Mouse (Mus musculus) brain, embryonic 14.5 days (tissue): ENCODE measurements around the gene Ccdc114. TPM values are rescaled to one million over a fixed set of nuclear protein-coding genes. Genes with fewer than 3 reads are reported as not detected.
"Not testable (repeated sequence)": the region's sequence is repeated elsewhere in the genome, so short reads cannot be mapped to it uniquely, and the experiment has no call there.

Experiments used
- DNase-seq: peaks from one replicate; pipeline ENCODE4 v3.0.0-alpha.2; 2011; ENCODE audit warnings: low read depth
- CTCF ChIP-seq: fragments of 200-500 bp; IDR thresholded peaks from 2 replicates; pipeline ENCODE4 v1.5.1; 2012; ENCODE audit warnings: inconsistent platforms, mild to moderate bottlenecking, moderate library complexity, borderline replicate concordance; ENCODE audit not compliant: insufficient read depth, insufficient read length; ENCODE audit errors: extremely low read depth
- POLR2A ChIP-seq: fragments of 200-500 bp; IDR thresholded peaks from 2 replicates; pipeline ENCODE4 v1.6.1; 2012; ENCODE audit warnings: mild to moderate bottlenecking, inconsistent platforms, borderline replicate concordance; ENCODE audit not compliant: poor library complexity, insufficient read depth, insufficient read length, severe bottlenecking; ENCODE audit errors: extremely low read depth
- polyA plus RNA-seq: library from polyadenylated mRNA; depleted of rRNA; stranded (reverse); fragments of >200 nt; gene quantifications from 2 replicates; pipeline ENCODE4 v1.2.3, GENCODE M21; 2012; rRNA removed

Ccdc114 gene
- 5.8 and 7.6 TPM in 2 replicates for polyA plus RNA-seq

DNA sequence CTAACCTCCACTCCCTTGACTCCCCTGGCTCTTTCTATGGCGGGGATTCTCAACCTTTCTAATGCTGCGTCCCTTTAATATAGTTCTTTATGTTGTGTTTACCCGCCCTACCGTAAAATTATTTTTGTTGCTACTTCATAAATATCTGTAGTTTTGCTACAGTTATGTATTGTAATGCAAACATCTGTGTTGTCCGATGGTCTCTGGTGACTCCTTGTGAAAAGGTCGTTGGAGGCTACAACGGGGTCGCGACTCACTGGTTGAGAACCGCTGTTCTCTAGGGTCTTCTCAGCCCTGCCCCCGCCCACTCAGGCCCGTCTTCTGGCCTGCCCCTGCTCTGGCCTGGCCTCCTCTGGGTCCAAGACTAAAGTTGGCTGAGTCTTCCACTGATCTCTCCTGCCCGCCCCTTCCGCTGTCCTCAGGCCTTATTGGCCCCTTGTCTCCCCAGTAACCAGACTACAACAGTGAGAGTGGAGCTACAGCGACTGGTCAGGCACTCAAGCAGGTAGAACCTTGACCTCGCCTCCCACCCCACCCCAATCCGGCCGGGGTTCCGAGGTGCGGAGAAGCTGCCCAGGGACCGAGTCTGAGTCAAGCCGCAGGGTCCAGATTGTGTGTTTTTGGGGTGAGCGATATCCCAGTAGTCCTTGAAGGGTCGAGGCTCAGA is at the start of gene Ccdc114:
Ccdc114 (plus strand) TSS at position 311 of the 667 bp plus-strand sequence.
- TF ChIP-seq POLR2A (no peak), CTCF (no peak)
- DNase-seq: peak; percentile 49

DNA sequence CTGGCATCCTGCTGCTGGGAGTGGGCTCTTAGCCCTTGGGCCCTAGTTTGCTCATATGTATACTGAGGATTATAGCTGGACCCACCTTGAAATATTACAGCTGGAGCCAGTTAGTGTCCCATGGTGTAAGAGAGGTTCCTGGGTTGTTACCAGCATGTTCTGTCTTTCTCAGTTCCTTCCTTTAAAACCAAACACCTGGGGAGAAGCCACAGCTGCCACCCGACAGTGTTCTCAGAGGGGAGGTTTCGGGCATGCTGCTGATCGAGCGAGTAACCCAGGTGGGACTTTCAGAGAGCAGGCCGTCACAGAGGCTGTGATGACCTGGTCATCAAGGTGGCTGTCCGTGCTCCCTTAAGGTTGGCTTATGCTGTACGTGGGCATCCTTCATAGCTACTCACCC is 47.0 kb upstream of the Ccdc114 start:
- DNase-seq: no peak
- TF ChIP-seq POLR2A (no peak), CTCF (no peak)

DNA sequence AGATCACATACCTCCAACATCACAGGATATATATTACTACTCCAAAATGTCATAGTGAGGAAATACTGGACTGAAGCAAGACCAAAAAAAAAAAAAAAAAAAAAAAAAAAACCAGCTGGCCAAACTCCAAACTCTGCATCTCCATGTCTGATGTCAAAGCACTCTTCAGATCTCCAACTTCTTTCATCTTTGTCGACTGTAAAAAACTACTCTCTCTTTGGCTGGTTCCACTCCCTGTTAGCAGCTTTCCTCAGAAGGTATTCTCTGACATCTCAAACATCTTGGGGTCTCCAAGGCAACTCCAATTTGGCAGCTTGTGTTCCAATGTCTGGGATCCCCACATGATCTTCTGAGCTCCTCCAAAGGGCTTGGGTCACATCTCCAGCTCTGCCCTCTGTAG is 45.6 kb upstream of the Ccdc114 start, which contains the start of gene Grin2d:
Grin2d (minus strand) TSS at position 101 of the 400 bp plus-strand sequence.
- not testable (repeated sequence) for DNase-seq

DNA sequence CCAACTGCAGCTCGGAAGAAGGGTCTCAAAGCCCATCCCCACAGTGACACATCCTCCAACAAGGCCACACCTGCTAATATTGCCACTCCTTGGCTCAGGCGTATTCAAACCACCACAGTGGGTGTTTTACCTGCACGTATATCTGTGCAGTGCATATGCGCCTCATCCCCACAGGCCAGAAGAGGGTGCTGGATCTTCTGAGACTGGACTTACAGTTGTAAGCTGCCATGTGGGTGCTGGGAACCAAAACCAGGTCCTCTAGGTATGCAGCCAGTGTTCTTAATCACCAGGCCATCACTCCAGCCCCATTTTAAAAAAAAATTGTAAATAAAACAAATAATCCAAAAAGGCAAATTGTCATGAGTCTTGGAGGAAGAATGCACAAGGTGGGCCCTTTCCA is 43.3 kb upstream of the Ccdc114 start:
- DNase-seq: no peak
- TF ChIP-seq POLR2A (no peak), CTCF (no peak)

DNA sequence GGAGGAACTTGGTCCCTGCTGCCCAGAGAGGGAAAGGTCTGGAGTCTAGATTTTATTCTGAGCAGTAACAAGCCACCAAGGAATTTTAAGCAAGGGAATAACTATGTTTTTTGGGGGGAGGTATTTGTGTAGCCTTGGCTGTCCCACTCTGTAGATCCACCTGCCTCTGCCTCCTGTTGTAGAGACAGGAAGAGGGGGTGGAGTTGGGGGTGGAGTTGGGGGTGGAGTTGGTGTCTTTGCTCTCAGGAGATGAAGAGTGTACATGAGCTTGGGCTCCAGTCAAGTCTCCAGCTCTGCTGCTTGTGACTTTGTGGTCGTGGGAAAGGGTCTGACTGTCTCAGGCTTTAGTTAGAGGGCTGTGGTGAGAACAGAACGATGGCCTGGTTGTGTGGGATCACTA is 42.9 kb upstream of the Ccdc114 start:
- TF ChIP-seq POLR2A: no peak
- no peak for TF ChIP-seq CTCF
- no peak for DNase-seq

DNA sequence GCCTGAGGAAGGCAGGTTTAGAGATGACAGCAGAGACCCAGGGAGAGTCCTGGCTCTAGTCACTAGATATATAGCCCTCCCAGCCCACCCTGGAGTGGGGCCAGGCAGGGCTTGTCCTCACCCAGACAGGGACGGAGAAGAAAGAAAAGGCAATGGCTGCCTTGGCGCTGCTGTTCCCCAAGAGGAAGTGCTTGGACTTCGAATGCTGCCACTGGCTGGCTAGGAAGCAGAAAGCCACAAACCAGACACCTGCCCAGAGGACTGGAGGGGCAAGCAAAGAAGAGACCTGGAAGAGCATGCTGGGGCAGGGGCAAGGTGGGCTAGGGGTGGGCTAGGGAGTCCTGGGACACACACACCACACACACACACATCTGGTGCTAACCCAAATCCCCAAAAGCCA is 36.6 kb upstream of the Ccdc114 start:
- no peak for TF ChIP-seq POLR2A
- no peak for TF ChIP-seq CTCF
- DNase-seq: no peak

DNA sequence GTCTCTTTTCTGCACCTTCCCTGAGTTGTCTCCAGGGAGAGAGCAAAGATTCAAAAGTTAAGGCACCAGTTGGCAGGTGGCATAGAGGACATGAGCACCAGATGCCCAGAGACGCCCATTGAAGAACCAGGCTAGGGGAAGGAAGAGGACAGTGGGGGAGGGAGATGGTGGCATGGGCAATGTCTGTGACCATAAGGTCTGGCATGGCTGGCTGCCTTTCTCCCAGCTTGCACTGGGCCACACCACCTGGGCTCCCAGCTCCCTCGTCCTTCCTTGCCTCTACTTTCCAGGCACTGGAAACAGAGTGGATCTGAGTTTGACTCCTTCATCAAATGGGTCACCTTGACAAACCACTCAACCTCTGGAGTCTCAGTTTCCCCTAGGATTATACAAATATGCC is 31.2 kb upstream of the Ccdc114 start:
- TF ChIP-seq POLR2A (no peak), CTCF (no peak)
- DNase-seq: no peak

DNA sequence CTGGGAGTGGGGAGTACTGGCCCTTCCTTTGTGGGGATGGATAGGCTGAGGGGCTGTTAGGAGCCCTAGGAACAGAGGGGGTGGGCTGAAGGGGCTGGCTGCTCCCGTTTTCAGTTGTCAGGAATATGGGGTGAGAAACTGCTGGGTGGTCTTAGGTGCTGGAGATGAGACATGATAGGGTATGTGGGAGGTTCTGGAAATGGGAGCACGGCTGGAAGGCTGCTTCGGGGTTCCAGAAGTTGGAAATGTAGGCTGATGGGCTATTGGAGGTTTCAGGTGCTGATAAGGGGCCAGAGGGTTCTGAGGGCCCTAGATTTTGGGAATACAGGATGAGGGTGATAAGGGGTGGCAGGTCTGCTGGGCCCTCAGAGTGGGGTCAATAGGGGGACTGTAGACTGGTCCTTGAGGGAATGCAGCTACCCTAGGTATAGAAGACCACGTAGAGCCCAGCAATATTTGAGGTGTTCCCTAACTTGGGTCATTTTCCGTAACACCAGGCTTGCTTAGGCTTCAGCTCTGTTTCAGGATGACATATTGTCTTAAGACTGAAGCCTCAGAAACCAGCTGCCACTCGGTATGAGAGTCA is 27.8 kb upstream of the Ccdc114 start:
- TF ChIP-seq CTCF (no peak), POLR2A (no peak)
- no peak for DNase-seq

DNA sequence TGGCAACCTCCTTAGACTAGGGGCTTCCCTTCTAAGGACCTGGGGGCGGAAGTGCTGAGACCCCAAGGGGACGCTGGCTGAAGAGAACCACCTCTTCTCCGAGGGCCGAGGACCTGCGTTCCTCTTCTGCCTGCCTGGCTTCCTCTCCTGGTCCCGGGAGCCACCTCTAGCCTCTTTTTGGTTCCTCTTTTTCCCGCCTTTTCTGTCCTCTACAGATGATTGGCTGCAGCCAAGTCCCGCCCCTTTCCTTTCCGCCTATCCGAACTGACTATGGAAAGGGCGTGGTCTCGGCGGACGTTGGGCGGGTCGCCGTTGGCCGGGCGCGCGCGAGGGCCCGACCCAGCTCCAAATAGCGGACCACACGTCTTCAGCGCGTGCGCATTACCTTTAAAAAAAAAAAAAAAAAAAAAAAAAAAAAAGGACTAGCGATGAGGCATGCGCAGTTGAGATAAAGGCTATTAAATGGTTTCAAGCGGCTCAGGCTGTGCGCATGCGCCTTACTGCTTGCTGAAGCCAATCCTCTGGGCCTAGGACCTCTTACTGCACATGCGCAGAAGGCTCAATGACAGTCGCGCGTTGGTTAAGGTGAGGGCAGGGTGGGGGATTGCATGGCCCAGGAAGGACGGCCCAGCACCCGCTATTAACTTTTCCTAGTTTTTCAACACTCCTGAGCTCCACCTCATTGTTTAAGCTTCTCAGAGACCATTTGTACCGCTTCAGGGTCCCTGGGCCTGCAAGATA is 27.2 kb upstream of the Ccdc114 start, which contains the start of the genes Syngr4 and Tmem143:
Syngr4 (minus strand) TSS at position 198 of the 741 bp plus-strand sequence.
Tmem143 (plus strand) TSS at position 425 of the 741 bp plus-strand sequence.
- peak; percentile 69; the same call in 1 of the 2 replicates for TF ChIP-seq POLR2A
- no peak for TF ChIP-seq CTCF
- peak; percentile 99 for DNase-seq

DNA sequence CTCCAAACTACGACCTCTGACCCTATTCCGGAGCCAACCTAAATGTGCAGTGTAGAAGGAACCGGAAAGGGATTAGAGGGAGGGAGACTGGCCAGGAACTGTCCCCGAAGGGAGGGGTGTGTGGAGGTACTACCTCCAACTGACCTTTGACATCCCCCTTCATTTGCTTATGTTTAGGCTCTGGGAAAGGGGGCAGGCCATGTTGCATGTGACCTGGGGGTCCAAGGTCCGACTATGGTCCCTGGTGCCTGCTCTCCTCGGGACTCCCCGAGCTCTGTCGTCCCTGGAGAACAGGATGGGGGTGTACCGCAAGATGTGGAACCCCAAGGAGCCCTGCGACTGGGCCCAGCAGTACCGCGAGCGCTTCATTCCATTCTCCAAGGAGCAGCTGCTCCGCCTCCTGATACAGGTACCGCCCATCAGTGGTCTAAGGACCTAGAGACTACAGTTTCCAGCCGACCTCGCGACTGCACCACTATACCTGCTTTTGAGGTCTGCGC is 26.6 kb upstream of the Ccdc114 start:
- peak; percentile 49 for DNase-seq
- TF ChIP-seq CTCF (no peak), POLR2A (no peak)

DNA sequence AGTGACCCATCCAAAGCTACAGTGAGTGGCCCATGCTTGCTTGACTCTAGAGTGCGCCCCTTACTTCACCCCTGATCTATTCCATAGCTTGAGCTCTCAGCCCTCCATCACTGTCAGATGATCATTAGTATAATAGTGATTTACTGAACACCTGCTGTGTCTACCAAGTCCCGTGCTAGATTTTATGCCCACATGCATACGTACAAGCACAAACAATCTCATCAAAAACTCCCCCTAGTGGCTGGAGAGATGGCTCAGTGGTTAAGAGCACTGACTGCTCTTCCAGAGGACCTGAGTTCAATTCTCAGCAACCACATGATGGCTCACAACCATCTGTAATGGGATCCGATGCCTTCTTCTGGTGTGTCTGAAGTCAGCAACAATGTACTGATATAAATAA is 25.7 kb upstream of the Ccdc114 start:
- peak; percentile 52 for DNase-seq

DNA sequence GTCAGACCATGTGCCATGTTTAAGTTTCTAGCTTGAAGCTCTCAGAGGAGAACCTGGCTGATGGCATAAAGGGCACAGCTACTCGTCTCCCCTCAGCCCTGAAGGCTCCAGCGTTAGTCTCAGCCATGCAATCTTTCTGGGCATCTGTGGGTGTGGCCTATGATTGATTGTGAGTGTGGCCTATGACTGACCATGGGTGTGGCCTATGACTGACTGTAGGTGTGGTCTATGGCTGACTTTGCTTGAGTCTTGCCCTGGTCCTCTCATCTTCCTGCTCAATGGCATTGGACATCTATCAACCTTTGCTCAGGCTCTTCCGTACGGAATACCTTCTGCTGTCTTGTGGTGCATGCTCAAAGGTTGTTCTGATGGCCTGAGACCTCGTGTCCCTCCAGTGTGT is 22.3 kb upstream of the Ccdc114 start:
- TF ChIP-seq CTCF: no peak
- no peak for TF ChIP-seq POLR2A
- no peak for DNase-seq
